Mouse (Mus musculus) heart, adult 2 months (tissue): ENCODE measurements at regions not wholly inside any gene's neighbourhood (a gene's known extent, or its start where the extent isn't known, plus 50 kb on each side); places are given as distances from the start of the nearest gene placed in this dataset.

Source experiments
- DNase-seq, 2 experiments: peaks; one replicate each; pipeline ENCODE4 v3.0.0; 2021
- H3K27ac ChIP-seq: fragments of 200-600 bp; 2 replicates; pipeline ENCODE4 v1.8.1; 2022
- H3K27me3 ChIP-seq: fragments of 200-500 bp; 2 replicates; pipeline ENCODE4 v1.6.1; 2012; ENCODE audit warnings: mild to moderate bottlenecking, low read length, inconsistent platforms, mixed read lengths; ENCODE audit not compliant: control insufficient read depth, insufficient read depth
- H3K36me3 ChIP-seq: fragments of 200-500 bp; 2 replicates; pipeline ENCODE4 v1.6.1; 2012; ENCODE audit warnings: low read length, inconsistent platforms; ENCODE audit not compliant: control insufficient read depth, insufficient read depth
- H3K4me1 ChIP-seq: fragments of 200-500 bp; 2 replicates; pipeline ENCODE4 v1.6.1; 2011; ENCODE audit warnings: low read length; ENCODE audit not compliant: control insufficient read depth, insufficient read depth
- H3K4me3 ChIP-seq: fragments of 200-600 bp; 2 replicates; pipeline ENCODE4 v1.8.1; 2022
- H3K79me2 ChIP-seq: fragments of 200-500 bp; replicated peaks from 2 replicates; pipeline ENCODE4 v1.6.1; 2012; ENCODE audit warnings: mild to moderate bottlenecking, inconsistent platforms, low read length, moderate library complexity, mixed read lengths; ENCODE audit not compliant: control insufficient read depth, insufficient read depth
- H3K9ac ChIP-seq: fragments of 200-500 bp; 2 replicates; pipeline ENCODE4 v1.6.1; 2012; ENCODE audit warnings: low read depth, mild to moderate bottlenecking, control low read depth, inconsistent platforms, low read length, mixed read lengths
- CTCF ChIP-seq: fragments of 200-600 bp; IDR thresholded peaks from 2 replicates; pipeline ENCODE4 v1.8.1; 2022; ENCODE audit warnings: antibody characterized with exemption, mild to moderate bottlenecking, moderate library complexity
- EP300 ChIP-seq: fragments of 200-500 bp; IDR thresholded peaks from 2 replicates; pipeline ENCODE4 v1.6.1; 2011; ENCODE audit warnings: low read depth, low read length, control low read depth; ENCODE audit not compliant: insufficient read depth
- POLR2A ChIP-seq: fragments of 200-500 bp; IDR thresholded peaks from 2 replicates; pipeline ENCODE4 v1.6.1; 2011; ENCODE audit warnings: mild to moderate bottlenecking, low read depth, low read length, control low read depth; ENCODE audit not compliant: insufficient read depth
- WGBS: fragments of 180-500 bp; shearing (Covaris S2); methylation state at CpG from one replicate; pipeline ENCODE4 v1.1.7; 2018; 5-methylcytosine and 5-hydroxymethylcytosine counted together
- intact Hi-C: fragments of 180-260 bp; cut with DNase I; formaldehyde crosslinking; loops from one replicate; pipeline ENCODE4 v1.15.1; 2025

DNA sequence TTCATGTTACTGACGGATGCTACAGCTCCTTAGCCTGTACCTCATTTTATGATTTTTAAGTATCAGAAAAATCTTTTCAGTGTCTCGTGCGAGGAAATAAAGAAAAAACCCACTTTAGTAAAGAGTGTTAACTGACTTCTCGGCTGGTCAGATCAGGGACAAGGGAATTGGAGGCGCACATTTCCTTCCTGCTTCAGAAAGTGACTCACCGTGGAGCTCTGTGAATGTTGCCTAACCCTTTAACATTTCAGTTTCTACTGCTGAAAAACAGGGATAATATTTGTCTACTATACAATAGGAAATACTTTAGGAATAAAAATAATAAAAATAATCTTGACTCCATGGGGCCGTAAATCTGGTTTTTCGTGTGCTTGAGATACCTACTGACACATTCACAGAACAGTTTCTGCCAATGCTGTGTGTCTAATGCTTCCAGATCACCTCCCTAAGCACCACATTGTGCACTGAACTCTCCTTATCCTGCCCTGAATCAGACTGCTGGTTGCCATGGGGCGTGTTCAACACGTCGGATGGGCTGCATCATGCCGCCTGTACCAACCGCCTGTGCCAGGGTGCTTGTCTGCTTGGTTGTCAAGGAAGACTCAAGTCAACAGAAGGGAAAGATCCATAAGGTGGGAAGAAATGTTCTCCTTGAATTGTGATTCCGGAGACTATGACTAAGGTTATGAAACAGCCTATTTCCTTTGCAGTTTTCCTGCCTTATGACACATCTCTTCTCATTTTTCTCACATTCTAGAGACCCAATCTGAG lies 246.3 kb downstream of the Ikzf2 start:
- Histone ChIP-seq H3K79me2 (no peaks in the 10 kb centered on the region), H3K4me1 (peaks cover 1% of the 10 kb centered on the region; the same call in 1 of the 2 replicates), H3K4me3 (no peak overlapping the region), H3K9ac (no peak overlapping the region), H3K27ac (no peak overlapping the region), H3K36me3 (no peaks in the 10 kb centered on the region), H3K27me3 (no peaks in the 10 kb centered on the region)
- intact Hi-C loops: no loop called here
- TF ChIP-seq POLR2A: no peak
- no peak for TF ChIP-seq CTCF
- no peak for TF ChIP-seq EP300
- WGBS: 57% methylated on average over 14 of the region's 14 CpGs
- DNase-seq: no peak

DNA sequence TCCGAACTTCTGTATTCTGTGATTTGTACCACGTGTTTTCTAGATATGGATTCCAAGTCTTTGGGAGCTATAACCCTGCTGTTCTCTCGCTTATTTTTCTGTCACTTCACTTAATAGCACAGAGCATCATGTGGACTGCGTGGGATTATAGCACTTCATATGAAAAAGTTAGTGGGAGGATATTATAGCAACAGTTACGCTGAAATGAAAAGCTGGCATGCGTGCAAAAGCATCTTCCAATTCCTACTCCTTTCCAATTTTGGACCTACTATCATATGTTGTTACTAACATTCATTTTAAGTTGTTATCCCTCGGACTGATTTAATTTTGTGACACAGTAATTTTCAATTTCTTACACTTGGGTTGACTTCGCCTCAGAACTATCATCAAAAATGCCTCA lies 250.0 kb downstream of the Ikzf2 start:
- 87% methylated on average over 8 of the region's 8 CpGs for WGBS
- H3K36me3 ChIP-seq: no peaks in the 10 kb centered on the region
- DNase-seq: no peak
- no peak overlapping the region for H3K27ac ChIP-seq
- no peaks in the 10 kb centered on the region for H3K79me2 ChIP-seq
- TF ChIP-seq EP300 (no peak), POLR2A (no peak), CTCF (no peak)
- no peak overlapping the region for H3K9ac ChIP-seq
- peaks cover 1% of the 10 kb centered on the region; the same call in 1 of the 2 replicates for H3K4me1 ChIP-seq
- H3K4me3 ChIP-seq: no peak overlapping the region
- intact Hi-C loops: no loop called here
- no peaks in the 10 kb centered on the region for H3K27me3 ChIP-seq

DNA sequence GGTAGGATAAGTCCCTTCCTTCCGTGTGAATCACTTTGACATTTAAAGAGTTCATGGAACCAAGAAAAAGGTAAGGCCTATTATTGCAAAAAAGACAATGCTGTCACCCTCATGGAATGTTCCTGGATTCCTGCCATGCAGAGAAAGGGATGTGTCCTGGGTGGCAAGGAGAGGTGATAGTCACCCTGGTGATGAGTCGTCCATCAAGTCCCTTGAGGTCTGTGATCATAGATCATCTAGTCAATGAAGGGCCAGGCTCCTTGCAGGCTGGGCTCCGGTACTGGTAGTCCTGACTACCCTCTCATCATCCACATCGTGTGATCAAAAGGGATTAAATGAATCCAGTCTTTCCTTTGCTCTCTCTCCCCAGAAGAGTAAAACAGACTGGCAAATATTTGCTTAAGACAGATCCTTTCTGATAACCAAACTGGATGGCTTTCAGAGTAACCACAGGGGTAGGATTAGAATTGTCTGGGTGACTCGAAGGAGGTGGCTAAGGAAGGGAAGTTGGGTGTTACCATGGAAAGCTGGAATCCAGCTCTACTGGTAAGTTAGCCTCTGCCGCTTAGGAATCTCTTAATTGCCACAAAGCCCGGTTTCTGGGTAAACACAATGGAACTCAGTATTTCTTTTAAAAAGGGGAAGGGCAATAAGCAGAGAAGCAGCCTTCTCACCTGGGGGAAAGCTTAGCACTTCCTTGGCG lies 253.2 kb downstream of the Ikzf2 start:
- no peak for TF ChIP-seq POLR2A
- no peak for TF ChIP-seq EP300
- no peak for TF ChIP-seq CTCF
- Histone ChIP-seq H3K4me1 (no peaks in the 10 kb centered on the region), H3K9ac (no peak overlapping the region), H3K4me3 (no peak overlapping the region), H3K79me2 (no peaks in the 10 kb centered on the region), H3K27me3 (no peaks in the 10 kb centered on the region), H3K27ac (no peak overlapping the region; the same call in 1 of the 2 replicates), H3K36me3 (no peaks in the 10 kb centered on the region)
- DNase-seq: no peak
- WGBS: 59% methylated on average over 8 of the region's 8 CpGs
- intact Hi-C loops: no loop called here

DNA sequence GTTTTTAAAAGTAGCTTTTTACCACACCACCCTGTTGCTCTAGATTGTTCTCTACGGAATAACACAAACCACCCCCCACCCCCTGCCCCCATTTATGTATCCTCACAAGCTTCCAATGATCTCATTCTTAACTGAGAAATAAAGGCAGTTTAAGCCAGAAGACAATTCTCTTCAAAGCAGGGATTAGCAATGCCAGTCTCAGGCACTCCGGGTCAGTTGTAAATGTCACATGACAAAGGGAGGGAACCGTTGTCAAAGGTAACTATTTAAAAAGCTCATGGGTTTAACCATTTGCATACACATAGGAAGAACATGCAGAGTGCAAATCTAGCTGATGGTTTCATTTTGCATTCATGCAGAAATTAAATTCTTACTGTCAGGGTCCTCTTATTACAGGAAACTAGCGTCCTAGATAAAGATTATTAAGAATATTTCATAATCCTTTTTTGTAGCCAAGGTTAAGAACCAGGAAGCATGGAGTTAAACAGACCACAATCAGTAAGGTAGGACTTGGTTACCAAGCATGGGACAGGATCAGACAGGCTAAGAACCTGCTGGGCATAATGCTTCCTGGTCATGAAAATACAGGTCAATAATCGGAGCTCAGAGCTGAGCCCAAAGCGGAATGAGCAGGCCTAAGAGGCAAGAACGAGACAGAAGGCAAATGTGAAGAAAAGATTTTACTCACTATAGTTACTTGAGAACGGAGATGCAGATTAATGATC lies 256.2 kb downstream of the Ikzf2 start:
- TF ChIP-seq EP300 (no peak), CTCF (no peak), POLR2A (no peak)
- H3K27ac ChIP-seq: no peak overlapping the region
- WGBS: 69% methylated on average over 8 of the region's 8 CpGs
- H3K9ac ChIP-seq: no peak overlapping the region
- H3K4me1 ChIP-seq: no peaks in the 10 kb centered on the region
- H3K79me2 ChIP-seq: no peaks in the 10 kb centered on the region
- intact Hi-C loops: no loop called here
- no peak overlapping the region for H3K4me3 ChIP-seq
- H3K36me3 ChIP-seq: no peaks in the 10 kb centered on the region
- DNase-seq: no peak
- no peaks in the 10 kb centered on the region for H3K27me3 ChIP-seq

DNA sequence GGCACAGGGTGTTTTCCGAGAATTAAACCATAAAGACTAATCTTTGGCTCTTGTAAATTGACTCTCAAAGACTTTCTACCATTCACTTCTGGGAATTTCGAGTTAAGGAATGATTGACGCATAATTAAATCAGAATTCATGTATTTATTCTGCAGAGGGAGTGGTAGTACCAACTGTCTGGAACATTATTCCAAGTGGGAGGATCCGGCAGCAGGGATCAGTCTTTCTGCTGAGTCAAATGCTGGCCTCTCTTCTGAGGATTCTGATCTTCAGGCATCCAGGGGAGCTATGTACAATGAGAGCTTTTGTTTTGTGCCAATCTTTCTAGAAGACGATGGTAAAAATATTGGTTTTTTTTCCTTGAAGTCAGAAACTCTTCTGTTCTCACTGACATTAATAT lies 257.4 kb downstream of the Ikzf2 start:
- Histone ChIP-seq H3K27ac (no peak overlapping the region), H3K4me3 (no peak overlapping the region), H3K27me3 (no peaks in the 10 kb centered on the region), H3K4me1 (no peaks in the 10 kb centered on the region), H3K79me2 (no peaks in the 10 kb centered on the region), H3K9ac (no peak overlapping the region), H3K36me3 (no peaks in the 10 kb centered on the region)
- DNase-seq: no peak
- WGBS: 70% methylated on average over 5 of the region's 5 CpGs
- intact Hi-C loops: no loop called here
- no peak for TF ChIP-seq CTCF
- TF ChIP-seq EP300: no peak
- no peak for TF ChIP-seq POLR2A
